Mouse (Mus musculus): ENCODE results near the gene Odr4. TPM values are rescaled to one million over a fixed set of nuclear protein-coding genes. Genes with fewer than 3 reads are reported as not detected.

Gene Odr4
- total and polyA plus RNA-seq, 2 experiments from 2014 or later, result 18.1 to 52.4 TPM

DNA sequence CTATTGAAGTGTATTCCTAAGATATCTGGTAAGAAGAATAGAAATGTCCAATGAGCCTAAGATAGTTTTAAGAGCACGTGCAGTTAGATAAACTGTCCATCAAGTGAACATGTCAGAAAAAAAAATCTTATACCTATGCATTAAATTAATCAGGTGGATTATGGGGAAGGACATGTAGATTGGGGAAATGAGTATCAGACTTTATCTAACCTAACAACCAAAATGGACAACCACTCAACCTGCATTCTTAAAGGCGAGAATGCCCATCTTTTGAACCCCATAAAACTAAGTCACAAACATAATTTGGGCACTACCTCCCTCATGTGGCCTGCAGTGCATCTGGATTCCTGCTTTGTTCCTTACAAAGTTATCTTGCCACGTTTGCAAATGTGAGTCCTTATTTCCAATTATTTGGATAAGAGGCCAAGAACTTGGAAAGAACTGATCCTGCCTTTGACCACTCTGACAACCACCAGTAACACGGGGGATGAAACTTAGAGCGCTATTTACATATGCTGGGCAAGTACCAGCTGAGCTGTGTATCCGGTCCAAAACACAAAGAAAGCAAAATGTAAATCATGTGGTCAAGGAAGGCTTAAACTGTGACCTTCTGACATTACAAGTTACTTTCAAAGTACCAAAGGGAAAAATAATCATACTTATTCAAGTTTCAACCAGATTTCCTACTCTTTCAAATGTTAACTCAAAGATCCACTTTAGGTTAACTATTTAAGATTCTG, 3.3 kb downstream of the Odr4 start:
- no peak overlapping the region for H3K4me2 ChIP-seq (ENCODE audit: low read depth, low read length)
- no peak overlapping the region for H3K9ac ChIP-seq (replicated peaks; ENCODE audit: low read length)
- H3K27me3 ChIP-seq (ENCODE audit: insufficient read depth, low read length), result no peaks in the 10 kb centered on the region
- WGBS, result 91% methylated on average over 6 of the region's 6 CpGs
- DNase-seq (ENCODE audit: low spot score) (no peak), ATAC-seq (no peak)
- TF ChIP-seq CTCF (IDR thresholded peaks at IDR 0.05; ENCODE audit: low read depth), result no peak
- H3K27ac ChIP-seq, result no peak overlapping the region
- no peak overlapping the region for H3K4me3 ChIP-seq (ENCODE audit: low read length)
- H3K9me3 ChIP-seq (ENCODE audit: low read length), result no peaks in the 10 kb centered on the region
- H3K36me3 ChIP-seq (ENCODE audit: insufficient read depth, low read length), result peaks cover 23% of the 10 kb centered on the region
- H3K4me1 ChIP-seq (ENCODE audit: insufficient read depth, low read length), result no peaks in the 10 kb centered on the region

DNA sequence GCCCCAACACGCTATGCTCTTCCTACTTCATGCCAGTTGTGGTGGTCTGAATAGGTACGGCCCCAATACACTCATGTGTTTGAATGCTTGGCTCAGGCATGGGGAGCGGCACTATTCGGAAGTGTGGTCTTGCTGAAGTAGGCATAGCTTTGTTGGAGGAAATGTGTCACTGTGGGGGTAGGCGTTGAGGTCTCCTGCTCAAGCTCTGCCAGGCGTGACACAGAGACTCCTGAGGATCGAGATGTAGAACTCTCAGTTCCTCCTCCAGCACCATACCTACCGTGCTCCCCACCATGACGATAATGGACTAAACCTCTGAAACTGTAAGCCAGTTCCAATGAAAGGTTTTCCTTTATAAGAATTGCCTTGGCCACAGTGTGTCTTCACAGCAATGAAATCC, 5.3 kb downstream of the Odr4 start:
- no peak overlapping the region for H3K4me3 ChIP-seq (ENCODE audit: low read length)
- no peak for DNase-seq (ENCODE audit: low spot score)

GRCm38 (mm10) chr1:150384138-150384537, 8.7 kb downstream of the Odr4 start:
- H3K4me2 ChIP-seq (ENCODE audit: low read depth, low read length), result no peak overlapping the region
- DNase-seq (ENCODE audit: low spot score) (no peak), ATAC-seq (no peak)
- no peak overlapping the region for H3K27ac ChIP-seq
- H3K9me3 ChIP-seq (ENCODE audit: low read length), result no peaks in the 10 kb centered on the region
- no peaks in the 10 kb centered on the region for H3K4me1 ChIP-seq (ENCODE audit: insufficient read depth, low read length)
- 95% methylated on average over 4 of the region's 4 CpGs for WGBS
- TF ChIP-seq CTCF (IDR thresholded peaks at IDR 0.05; ENCODE audit: low read depth), result no peak
- no peaks in the 10 kb centered on the region for H3K27me3 ChIP-seq (ENCODE audit: insufficient read depth, low read length)
- H3K4me3 ChIP-seq (ENCODE audit: low read length), result no peak overlapping the region
- peaks cover 28% of the 10 kb centered on the region for H3K36me3 ChIP-seq (ENCODE audit: insufficient read depth, low read length)
- no peak overlapping the region for H3K9ac ChIP-seq (replicated peaks; ENCODE audit: low read length)

More for the DNA sequence above, 5.3 kb downstream of the Odr4 start:
- Histone ChIP-seq H3K27ac (no peak overlapping the region), H3K4me2 (ENCODE audit: low read depth, low read length) (no peak overlapping the region), H3K4me1 (ENCODE audit: insufficient read depth, low read length) (no peaks in the 10 kb centered on the region), H3K9me3 (ENCODE audit: low read length) (no peaks in the 10 kb centered on the region), H3K36me3 (ENCODE audit: insufficient read depth, low read length) (peaks cover 28% of the 10 kb centered on the region), H3K9ac (replicated peaks; ENCODE audit: low read length) (no peak overlapping the region), H3K27me3 (ENCODE audit: insufficient read depth, low read length) (no peaks in the 10 kb centered on the region)
- WGBS, result 93% methylated on average over 9 of the region's 9 CpGs
- ATAC-seq, result no peak
- no peak for TF ChIP-seq CTCF (IDR thresholded peaks at IDR 0.05; ENCODE audit: low read depth)

- H3K4me1 ChIP-seq (ENCODE audit: insufficient read depth, low read length), result no peaks in the 10 kb centered on the region
- no peak for DNase-seq (ENCODE audit: low spot score)
- 87% methylated on average over 2 of the region's 2 CpGs for WGBS
- no peak overlapping the region for H3K9ac ChIP-seq (replicated peaks; ENCODE audit: low read length)
- H3K4me2 ChIP-seq (ENCODE audit: low read depth, low read length), result no peak overlapping the region
- H3K27ac ChIP-seq, result no peak overlapping the region
- TF ChIP-seq CTCF (IDR thresholded peaks at IDR 0.05; ENCODE audit: low read depth), result 0 out of 2 replicates have a peak, but pooled peaks have one; percentile 18
- no peaks in the 10 kb centered on the region for H3K9me3 ChIP-seq (ENCODE audit: low read length)
- no peak for ATAC-seq
- H3K27me3 ChIP-seq (ENCODE audit: insufficient read depth, low read length), result no peaks in the 10 kb centered on the region
- H3K4me3 ChIP-seq (ENCODE audit: low read length), result no peak overlapping the region
- no peaks in the 10 kb centered on the region for H3K36me3 ChIP-seq (ENCODE audit: insufficient read depth, low read length)
Observed at GRCm38 (mm10) chr1:150374247-150374646, 18.6 kb downstream of the Odr4 start.

DNA sequence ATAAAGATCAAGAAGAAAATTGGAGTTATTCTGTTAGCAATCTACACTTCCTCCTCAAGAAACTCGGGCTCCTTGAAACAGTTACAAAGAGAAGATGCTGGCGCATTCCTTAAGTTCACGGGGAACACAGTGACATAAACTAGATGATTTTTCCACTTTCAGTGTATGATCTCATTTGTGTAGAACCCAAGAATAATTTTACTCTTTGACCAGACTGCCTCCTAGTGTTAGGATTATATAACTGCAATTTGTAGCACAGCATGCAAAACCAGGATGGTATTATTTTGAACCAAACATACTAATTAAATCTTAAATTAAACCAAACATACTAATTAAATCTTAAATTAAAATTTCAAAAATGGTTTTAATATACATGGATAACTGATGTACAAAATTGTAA, 20.0 kb downstream of the Odr4 start:
- Histone ChIP-seq H3K27ac (no peak overlapping the region), H3K9ac (replicated peaks; ENCODE audit: low read length) (no peak overlapping the region), H3K4me1 (ENCODE audit: insufficient read depth, low read length) (no peaks in the 10 kb centered on the region), H3K4me3 (ENCODE audit: low read length) (no peak overlapping the region), H3K4me2 (ENCODE audit: low read depth, low read length) (no peak overlapping the region), H3K27me3 (ENCODE audit: insufficient read depth, low read length) (no peaks in the 10 kb centered on the region), H3K36me3 (ENCODE audit: insufficient read depth, low read length) (no peaks in the 10 kb centered on the region), H3K9me3 (ENCODE audit: low read length) (no peaks in the 10 kb centered on the region)
- DNase-seq (ENCODE audit: low spot score) (peak; percentile 27), ATAC-seq (no peak)
- peak; percentile 57 for TF ChIP-seq CTCF (IDR thresholded peaks at IDR 0.05; ENCODE audit: low read depth)
- 85% methylated on average over 3 of the region's 3 CpGs for WGBS

- no peak for ATAC-seq
- 97% methylated on average over 1 of the region's 1 CpGs for WGBS
- H3K4me3 ChIP-seq (ENCODE audit: low read length), result no peak overlapping the region
Observed at GRCm38 (mm10) chr1:150360864-150361263, 32.0 kb downstream of the Odr4 start.

GRCm38 (mm10) chr1:150335111-150335510, 57.8 kb downstream of the Odr4 start:
- Histone ChIP-seq H3K4me1 (ENCODE audit: insufficient read depth, low read length) (no peaks in the 10 kb centered on the region), H3K9ac (replicated peaks; ENCODE audit: low read length) (no peak overlapping the region), H3K36me3 (ENCODE audit: insufficient read depth, low read length) (no peaks in the 10 kb centered on the region), H3K4me2 (ENCODE audit: low read depth, low read length) (no peak overlapping the region), H3K27ac (no peak overlapping the region), H3K4me3 (ENCODE audit: low read length) (no peak overlapping the region), H3K27me3 (ENCODE audit: insufficient read depth, low read length) (no peaks in the 10 kb centered on the region), H3K9me3 (ENCODE audit: low read length) (no peaks in the 10 kb centered on the region)
- ATAC-seq, result no peak
- no peak for DNase-seq (ENCODE audit: low spot score)
- TF ChIP-seq CTCF (IDR thresholded peaks at IDR 0.05; ENCODE audit: low read depth), result no peak
- WGBS, result 69% methylated on average over 2 of the region's 2 CpGs

More at GRCm38 (mm10) chr1:150360864-150361263, 32.0 kb downstream of the Odr4 start:
- Histone ChIP-seq H3K27me3 (ENCODE audit: insufficient read depth, low read length) (no peaks in the 10 kb centered on the region), H3K4me1 (ENCODE audit: insufficient read depth, low read length) (no peaks in the 10 kb centered on the region), H3K9ac (replicated peaks; ENCODE audit: low read length) (no peak overlapping the region), H3K9me3 (ENCODE audit: low read length) (no peaks in the 10 kb centered on the region), H3K4me2 (ENCODE audit: low read depth, low read length) (no peak overlapping the region), H3K36me3 (ENCODE audit: insufficient read depth, low read length) (peaks cover 12% of the 10 kb centered on the region; the same call in 1 of the 2 replicates), H3K27ac (no peak overlapping the region)
- no peak for TF ChIP-seq CTCF (IDR thresholded peaks at IDR 0.05; ENCODE audit: low read depth)
- DNase-seq (ENCODE audit: low spot score), result no peak
